Mouse (Mus musculus): ENCODE measurements at regions not wholly inside any gene's neighbourhood (a gene's known extent, or its start where the extent isn't known, plus 50 kb on each side); places are given as distances from the start of the nearest gene placed in this dataset.

DNA sequence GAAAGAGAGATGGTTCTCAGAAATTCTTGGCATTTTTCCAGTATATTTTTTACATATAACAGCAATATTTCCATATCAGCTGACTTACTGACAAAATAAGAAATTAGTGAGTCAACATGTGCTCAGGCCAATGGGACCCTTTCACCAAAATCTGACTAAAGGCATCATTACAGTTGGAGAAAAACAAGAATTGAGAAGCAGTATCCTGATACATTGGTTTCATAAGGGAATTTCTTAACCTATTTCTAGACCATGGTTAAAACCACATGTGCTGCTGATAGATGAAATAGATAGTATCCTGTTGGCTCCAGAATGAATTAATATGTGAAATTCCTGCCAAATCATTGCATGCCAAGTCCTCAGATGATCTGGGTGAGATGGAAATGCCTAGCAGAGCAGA lies 114.1 kb upstream of the 9330182O14Rik start:
- TF ChIP-seq CTCF (IDR thresholded peaks at IDR 0.05; ENCODE audit: insufficient read depth, low read depth, low read length) (no peak), POLR2A (IDR thresholded peaks at IDR 0.05; ENCODE audit: insufficient read depth, low read depth, low read length) (no peak)
